Mouse (Mus musculus) stomach, postnatal 0 days (tissue): ENCODE measurements around the gene Pde2a. TPM values are rescaled to one million over a fixed set of nuclear protein-coding genes. Genes with fewer than 3 reads are reported as not detected.

Experiments used
- ATAC-seq: fragments of 200-750 bp; cut with Nextera tagmentation; 2 replicates; pipeline ENCODE4 v1.8.0; 2017; ENCODE audit not compliant: low FRiP score, low TSS enrichment
- DNase-seq: peaks from one replicate; pipeline ENCODE4 v3.0.0-alpha.2; 2016; ENCODE audit warnings: low spot score
- H3K27ac ChIP-seq: fragments of 300-500 bp; sonication (generic); replicated peaks from 2 replicates; pipeline ENCODE4 v1.5.1; 2014; ENCODE audit warnings: mild to moderate bottlenecking, control low read depth
- H3K27me3 ChIP-seq: fragments of 300-500 bp; sonication (generic); 2 replicates; pipeline ENCODE4 v1.6.1; 2014; ENCODE audit warnings: low read length; ENCODE audit not compliant: control insufficient read depth, insufficient read depth
- H3K36me3 ChIP-seq: fragments of 300-500 bp; sonication (generic); 2 replicates; pipeline ENCODE4 v1.6.1; 2014; ENCODE audit warnings: low read length, mixed read lengths; ENCODE audit not compliant: control insufficient read depth, insufficient read depth
- H3K4me1 ChIP-seq: fragments of 300-500 bp; sonication (generic); replicated peaks from 2 replicates; pipeline ENCODE4 v1.6.1; 2014; ENCODE audit warnings: antibody characterized with exemption; ENCODE audit not compliant: control insufficient read depth, insufficient read depth
- H3K4me2 ChIP-seq: fragments of 300-500 bp; sonication (generic); replicated peaks from 2 replicates; pipeline ENCODE4 v1.6.1; 2014; ENCODE audit warnings: low read depth, mild to moderate bottlenecking, control low read depth, moderate library complexity
- H3K4me3 ChIP-seq: fragments of 300-500 bp; sonication (generic); 2 replicates; pipeline ENCODE4 v1.5.1; 2014; ENCODE audit warnings: low read depth, low read length, control low read depth
- H3K9ac ChIP-seq: fragments of 300-500 bp; sonication (generic); 2 replicates; pipeline ENCODE4 v1.6.1; 2014; ENCODE audit warnings: mild to moderate bottlenecking, low read length, control low read depth, mixed read lengths
- H3K9me3 ChIP-seq: fragments of 300-500 bp; sonication (generic); 2 replicates; pipeline ENCODE4 v1.6.1; 2016; ENCODE audit warnings: low read length; ENCODE audit not compliant: control insufficient read depth
- CTCF ChIP-seq: IDR thresholded peaks from 2 replicates; pipeline ENCODE4 v1.5.1; 2016; ENCODE audit warnings: antibody characterized with exemption, low read depth, mild to moderate bottlenecking, moderate library complexity
- EP300 ChIP-seq: optimal IDR thresholded peaks from 2 replicates; pipeline ENCODE3; 2016; ENCODE audit warnings: antibody characterized with exemption
- WGBS: fragments of 180-500 bp; shearing (Covaris S2); extraction: QIAGEN DNeasy Blood & Tissue Kit; methylation state at CpG from one replicate; pipeline ENCODE4 v1.1.7; 2014; 5-methylcytosine and 5-hydroxymethylcytosine counted together
- polyA plus RNA-seq: library from polyadenylated mRNA; unstranded; fragments of >200 nt; fragmentation: Nextera tagmentation; extraction: Ambion mirVana; gene quantifications from 2 replicates; pipeline ENCODE4 v1.2.1, GENCODE M21; 2015

The Pde2a gene
- polyA plus RNA-seq, 1 experiment from 2014 or later, result 9.2 TPM

GRCm38 (mm10) chr7:101393694-101394504 lies 27.6 kb upstream of the Pde2a start:
- H3K36me3 ChIP-seq, result peaks cover 25% of the 10 kb centered on the region
- no peaks in the 10 kb centered on the region for H3K9me3 ChIP-seq
- peak overlapping the region; percentile 55 for H3K9ac ChIP-seq
- peak overlapping the region; percentile 59 for H3K4me2 ChIP-seq
- 17% methylated on average over 8 of the region's 8 CpGs for WGBS
- H3K4me1 ChIP-seq, result no peaks in the 10 kb centered on the region
- ATAC-seq, result peak; percentile 86
- H3K4me3 ChIP-seq, result peak overlapping the region; percentile 33
- no peaks in the 10 kb centered on the region for H3K27me3 ChIP-seq
- DNase-seq, result peak; percentile 63
- peak; percentile 33 for TF ChIP-seq CTCF
- no peak for TF ChIP-seq EP300
- H3K27ac ChIP-seq, result peak overlapping the region; percentile 91

- H3K27ac ChIP-seq, result peak overlapping the region; percentile 91
- H3K27me3 ChIP-seq, result no peaks in the 10 kb centered on the region
- peak overlapping the region; percentile 59 for H3K4me2 ChIP-seq
- no peaks in the 10 kb centered on the region for H3K4me1 ChIP-seq
- WGBS, result 52% methylated on average over 3 of the region's 3 CpGs
- H3K9me3 ChIP-seq, result no peaks in the 10 kb centered on the region
- TF ChIP-seq EP300 (no peak), CTCF (no peak)
- DNase-seq (no peak), ATAC-seq (no peak)
- H3K9ac ChIP-seq, result peak overlapping the region; percentile 55
- peaks cover 29% of the 10 kb centered on the region for H3K36me3 ChIP-seq
- peak overlapping the region; percentile 33 for H3K4me3 ChIP-seq
These were observed 26.9 kb upstream of the Pde2a start for GRCm38 (mm10) chr7:101394569-101394968.

- Histone ChIP-seq H3K9me3 (no peaks in the 10 kb centered on the region), H3K4me2 (peak overlapping the region; percentile 59), H3K9ac (peak overlapping the region; percentile 55), H3K27me3 (no peaks in the 10 kb centered on the region), H3K4me1 (no peaks in the 10 kb centered on the region), H3K27ac (peak overlapping the region; percentile 91), H3K4me3 (peak overlapping the region; percentile 33), H3K36me3 (peaks cover 31% of the 10 kb centered on the region)
- peak; percentile 16; the same call in 1 of the 2 replicates for ATAC-seq
- WGBS, result 46% methylated on average over 2 of the region's 2 CpGs
- DNase-seq, result no peak
- TF ChIP-seq CTCF (no peak), EP300 (no peak)
These were observed 26.0 kb upstream of the Pde2a start for GRCm38 (mm10) chr7:101395471-101395870.

GRCm38 (mm10) chr7:101397175-101397574 lies 24.3 kb upstream of the Pde2a start:
- no peak overlapping the region for H3K9ac ChIP-seq
- 80% methylated on average over 4 of the region's 4 CpGs for WGBS
- no peak for TF ChIP-seq EP300
- no peak for TF ChIP-seq CTCF
- H3K9me3 ChIP-seq, result no peaks in the 10 kb centered on the region
- H3K27ac ChIP-seq, result no peak overlapping the region
- no peaks in the 10 kb centered on the region for H3K27me3 ChIP-seq
- H3K4me3 ChIP-seq, result no peak overlapping the region
- ATAC-seq (no peak), DNase-seq (no peak)
- peaks cover 42% of the 10 kb centered on the region for H3K36me3 ChIP-seq
- H3K4me2 ChIP-seq, result no peak overlapping the region
- no peaks in the 10 kb centered on the region for H3K4me1 ChIP-seq

GRCm38 (mm10) chr7:101401510-101401909 lies 20.0 kb upstream of the Pde2a start:
- H3K36me3 ChIP-seq, result peaks cover 51% of the 10 kb centered on the region
- H3K9me3 ChIP-seq, result no peaks in the 10 kb centered on the region
- WGBS, result 89% methylated on average over 7 of the region's 7 CpGs
- H3K4me3 ChIP-seq, result no peak overlapping the region
- no peak overlapping the region for H3K9ac ChIP-seq
- H3K27me3 ChIP-seq, result no peaks in the 10 kb centered on the region
- H3K27ac ChIP-seq, result no peak overlapping the region
- ATAC-seq (no peak), DNase-seq (no peak)
- no peaks in the 10 kb centered on the region for H3K4me1 ChIP-seq
- no peak overlapping the region for H3K4me2 ChIP-seq
- TF ChIP-seq EP300 (no peak), CTCF (no peak)

- WGBS, result 94% methylated on average over 5 of the region's 5 CpGs
- no peak overlapping the region for H3K4me3 ChIP-seq
- H3K27ac ChIP-seq, result no peak overlapping the region
- TF ChIP-seq EP300 (no peak), CTCF (peak; percentile 55)
- H3K9me3 ChIP-seq, result no peaks in the 10 kb centered on the region
- no peak overlapping the region for H3K9ac ChIP-seq
- DNase-seq (no peak), ATAC-seq (no peak)
- no peak overlapping the region for H3K4me2 ChIP-seq
- no peaks in the 10 kb centered on the region for H3K4me1 ChIP-seq
- peaks cover 48% of the 10 kb centered on the region for H3K36me3 ChIP-seq
- no peaks in the 10 kb centered on the region for H3K27me3 ChIP-seq
These were observed 17.7 kb upstream of the Pde2a start for GRCm38 (mm10) chr7:101403831-101404230.
